Mouse (Mus musculus): Measurements from ENCODE around the gene Ccdc181.

DNA sequence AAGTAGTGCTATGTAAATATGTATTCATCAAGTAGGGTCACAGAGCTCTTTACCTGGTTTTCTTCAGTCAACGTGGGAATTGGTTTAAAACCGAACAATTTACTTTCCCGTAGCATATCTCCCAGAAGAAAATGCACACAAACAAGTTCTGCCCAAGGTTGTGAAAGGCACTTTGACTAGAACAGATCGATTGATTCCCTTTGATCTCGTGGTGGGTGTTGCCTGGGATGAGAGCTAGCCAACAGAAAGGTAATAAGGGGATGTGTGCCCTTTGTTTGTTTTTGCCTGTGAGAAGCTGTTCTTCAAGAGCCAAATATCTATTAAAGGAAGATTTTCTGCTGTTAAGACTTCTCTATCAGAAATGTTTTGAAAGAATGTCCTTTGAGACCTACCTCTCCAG, 22.8 kb upstream of the Ccdc181 start:
- TF ChIP-seq CTCF (IDR thresholded peaks at IDR 0.05; ENCODE audit: low read depth, low read length), result no peak
- TF ChIP-seq POLR2A (IDR thresholded peaks at IDR 0.05; ENCODE audit: extremely low read depth, insufficient read depth, low read length), result no peak
